Mouse (Mus musculus) E14TG2a.4 (cell line): ENCODE data around the gene Mab21l3.

Source experiments
- CTCF ChIP-seq: conservative IDR thresholded peaks from 2 replicates; pipeline ENCODE4 v1.5.1; 2014; ENCODE audit warnings: low read length
- NANOG ChIP-seq: IDR thresholded peaks from 2 replicates; pipeline ENCODE4 v1.6.1; 2014; ENCODE audit warnings: borderline replicate concordance, low read length, mixed read lengths
- POU5F1 ChIP-seq: IDR thresholded peaks from 2 replicates; pipeline ENCODE4 v1.6.1; 2014; ENCODE audit warnings: low read length, borderline replicate concordance

DNA sequence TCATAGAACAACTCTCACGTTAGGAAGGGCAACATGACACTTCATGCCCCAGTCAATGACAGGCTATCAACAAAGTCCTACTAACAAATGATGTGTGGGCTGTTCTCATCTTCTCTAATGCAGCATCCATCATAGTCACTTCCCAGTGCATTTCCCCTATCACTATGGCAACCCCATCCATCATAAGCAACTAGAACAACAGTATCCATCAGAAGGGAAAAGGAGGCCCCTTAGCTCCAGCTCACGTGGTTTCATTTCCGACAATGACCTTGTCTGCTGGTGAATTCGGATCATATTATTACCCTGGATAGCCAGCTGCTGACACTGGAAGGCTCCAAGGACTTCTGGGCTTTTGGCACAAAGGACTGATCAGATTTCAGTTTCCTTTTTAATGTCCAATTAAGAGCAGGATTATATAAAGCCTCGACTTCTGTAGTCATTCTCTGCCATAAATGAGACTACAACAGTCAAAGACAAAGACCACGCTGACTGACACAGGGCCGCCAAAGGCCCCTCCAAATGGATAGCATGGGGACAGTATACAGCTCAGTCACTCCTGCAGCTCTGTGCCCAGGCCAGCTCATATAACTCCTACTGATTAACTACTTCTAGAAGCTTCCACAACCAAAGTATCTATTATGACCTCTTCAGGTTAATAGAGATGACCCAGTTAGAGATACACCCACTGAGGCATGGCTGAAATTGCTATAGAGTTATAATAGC is 6.2 kb downstream of the Mab21l3 start:
- TF ChIP-seq CTCF (no peak), POU5F1 (no peak), NANOG (no peak)
